ENCODE assay signal across 8 mouse cellular contexts in genomic region chrX:73465483-73466186, GRCm38 (mm10). TPM values are rescaled to one million over a fixed set of nuclear protein-coding genes. Genes with fewer than 3 reads are reported as not detected.
DNase-seq lines count a peak whose midpoint lies in the region; ATAC-seq lines count a peak whose summit lies in the region.

No protein-coding gene starts in this region.

- no peaks in the 10 kb centered on the region for H3K9me3 ChIP-seq in heart, embryonic 16.5 days (replicated peaks; ENCODE audit: control insufficient read depth, low read length)

- no peaks in the 10 kb centered on the region for H3K27me3 ChIP-seq in heart, embryonic 16.5 days (ENCODE audit: control insufficient read depth, insufficient read depth, low read length)

- peak overlapping the region; percentile 56 for H3K27ac ChIP-seq in heart, embryonic 16.5 days (ENCODE audit: low read length)

- WGBS in heart, embryonic 16.5 days: 38% methylated on average over 9 of the region's 9 CpGs

- no peak overlapping the region for H3K4me3 ChIP-seq in heart, embryonic 16.5 days (ENCODE audit: low read length)

- H3K36me3 ChIP-seq in heart, embryonic 16.5 days (ENCODE audit: control insufficient read depth, insufficient read depth): no peaks in the 10 kb centered on the region

- DNase-seq in cerebellum, postnatal 10 days: peak; percentile 21 to 47
- no peak for DNase-seq in cerebellum, postnatal 4 days (ENCODE audit: low spot score in 2 of 2)
- peak; percentile 38 for DNase-seq in ovary, postnatal 36 days (ENCODE audit: low spot score)
- no peak for DNase-seq in ovary, postnatal 14 days (ENCODE audit: low spot score)
- DNase-seq in lung, postnatal 4 days: peak; percentile 62 to 82
- no peak for DNase-seq in cerebellum, adult 11-12 months

- H3K4me2 ChIP-seq in heart, embryonic 16.5 days (ENCODE audit: low read depth, low read length): no peak overlapping the region

- H3K4me1 ChIP-seq in heart, embryonic 16.5 days (ENCODE audit: control insufficient read depth, insufficient read depth, low read length): no peaks in the 10 kb centered on the region

- H3K9ac ChIP-seq in heart, embryonic 16.5 days (ENCODE audit: low read length): no peak overlapping the region

- peak; percentile 67 for ATAC-seq in heart, embryonic 16.5 days (replicated peaks; ENCODE audit: extremely low read depth, insufficient read depth, low FRiP score)
- no peak for ATAC-seq in megakaryocyte-erythroid progenitor cell, adult 5-6 weeks (replicated peaks; ENCODE audit: low FRiP score, low TSS enrichment, poor library complexity, severe bottlenecking)

RNA-seq across cellular contexts. Expression of gene Haus7, which starts 6.8 kb away (rescaled TPM):
- polyA plus RNA-seq in heart, embryonic 16.5 days (2015; fragmentation: Nextera tagmentation; extraction: Ambion mirVana): 40.2 and 42.3 TPM in 2 replicates
- 37.5 and 56.0 TPM in 2 replicates for total RNA-seq in megakaryocyte-erythroid progenitor cell, adult 5-6 weeks (2014; fragmentation: Nextera tagmentation)
- total RNA-seq in megakaryocyte-erythroid progenitor cell, adult 5-6 weeks (2017): 81.1 and 85.6 TPM in 2 replicates

RNA-seq across cellular contexts. Expression of gene Bgn, which starts 17.8 kb away (rescaled TPM):
- polyA plus RNA-seq in heart, embryonic 16.5 days (2015; fragmentation: Nextera tagmentation; extraction: Ambion mirVana): 98.9 and 99.9 TPM in 2 replicates
- 5.3 TPM in 1 of 2 replicates, not detected in the other for total RNA-seq in megakaryocyte-erythroid progenitor cell, adult 5-6 weeks (2014; fragmentation: Nextera tagmentation)
- total RNA-seq in megakaryocyte-erythroid progenitor cell, adult 5-6 weeks (2017): 0.50 and 2.4 TPM in 2 replicates

RNA-seq across cellular contexts. Expression of gene Trex2, which starts 30.5 kb away (rescaled TPM):
- polyA plus RNA-seq in heart, embryonic 16.5 days (2015; fragmentation: Nextera tagmentation; extraction: Ambion mirVana): not detected in 2 replicates
- total RNA-seq in megakaryocyte-erythroid progenitor cell, adult 5-6 weeks (2014; fragmentation: Nextera tagmentation): not detected in 2 replicates
- total RNA-seq in megakaryocyte-erythroid progenitor cell, adult 5-6 weeks (2017): not detected in 2 replicates

RNA-seq across cellular contexts. Expression of gene Atp2b3, which starts 37.3 kb away (rescaled TPM):
- 0.14 and 0.22 TPM in 2 replicates for polyA plus RNA-seq in heart, embryonic 16.5 days (2015; fragmentation: Nextera tagmentation; extraction: Ambion mirVana)
- not detected in 2 replicates for total RNA-seq in megakaryocyte-erythroid progenitor cell, adult 5-6 weeks (2014; fragmentation: Nextera tagmentation)
- total RNA-seq in megakaryocyte-erythroid progenitor cell, adult 5-6 weeks (2017): not detected in 2 replicates

RNA-seq across cellular contexts. Expression of gene Zfp92, which starts 54.7 kb away (rescaled TPM):
- polyA plus RNA-seq in heart, embryonic 16.5 days (2015; fragmentation: Nextera tagmentation; extraction: Ambion mirVana): not detected in 2 replicates
- 0.04 TPM in 1 of 2 replicates, not detected in the other for total RNA-seq in megakaryocyte-erythroid progenitor cell, adult 5-6 weeks (2014; fragmentation: Nextera tagmentation)
- not detected in 2 replicates for total RNA-seq in megakaryocyte-erythroid progenitor cell, adult 5-6 weeks (2017)

Comparison
In these comparisons a context has a peak if more than half of its experiments do, and no peak if none do; other contexts are left out.
1. DNase-seq: peak in cerebellum, postnatal 10 days (2 of 2), ovary, postnatal 36 days (single experiment) and lung, postnatal 4 days (2 of 2); none in cerebellum, postnatal 4 days (0 of 2), ovary, postnatal 14 days (single experiment) and cerebellum, adult 11-12 months (single experiment).